Mouse (Mus musculus): Measurements from ENCODE around the gene Csnk1g1. TPM values are rescaled to one million over a fixed set of nuclear protein-coding genes. Genes with fewer than 3 reads are reported as not detected.
A peak's percentile ranks its signal among the peaks of the same experiment; 100 is the strongest.

Csnk1g1 gene
- polyA plus RNA-seq, 1 experiment from 2014 or later: 19.3 TPM

GRCm38 (mm10) chr9:66080804-66081459 is 172.2 kb downstream of the Csnk1g1 start:
- Histone ChIP-seq H3K27ac (no peak overlapping the region), H3K27me3 (ENCODE audit: insufficient read depth, poor library complexity, severe bottlenecking) (no peaks in the 10 kb centered on the region), H3K4me3 (no peak overlapping the region), H3K4me1 (replicated peaks) (peaks cover 8% of the 10 kb centered on the region), H3K9me3 (no peaks in the 10 kb centered on the region), H3K36me3 (peaks cover 5% of the 10 kb centered on the region)
- 79% methylated on average over 3 of the region's 3 CpGs for WGBS
- no peak for DNase-seq (ENCODE audit: low spot score)

- Histone ChIP-seq H3K4me1 (replicated peaks) (peaks cover 8% of the 10 kb centered on the region), H3K27ac (no peak overlapping the region), H3K9me3 (no peaks in the 10 kb centered on the region), H3K27me3 (ENCODE audit: insufficient read depth, poor library complexity, severe bottlenecking) (no peaks in the 10 kb centered on the region), H3K4me3 (no peak overlapping the region), H3K36me3 (peaks cover 15% of the 10 kb centered on the region)
- WGBS: 89% methylated on average over 4 of the region's 4 CpGs
- no peak for DNase-seq (ENCODE audit: low spot score)
These were observed 173.3 kb downstream of the Csnk1g1 start for GRCm38 (mm10) chr9:66081999-66082398.

DNA sequence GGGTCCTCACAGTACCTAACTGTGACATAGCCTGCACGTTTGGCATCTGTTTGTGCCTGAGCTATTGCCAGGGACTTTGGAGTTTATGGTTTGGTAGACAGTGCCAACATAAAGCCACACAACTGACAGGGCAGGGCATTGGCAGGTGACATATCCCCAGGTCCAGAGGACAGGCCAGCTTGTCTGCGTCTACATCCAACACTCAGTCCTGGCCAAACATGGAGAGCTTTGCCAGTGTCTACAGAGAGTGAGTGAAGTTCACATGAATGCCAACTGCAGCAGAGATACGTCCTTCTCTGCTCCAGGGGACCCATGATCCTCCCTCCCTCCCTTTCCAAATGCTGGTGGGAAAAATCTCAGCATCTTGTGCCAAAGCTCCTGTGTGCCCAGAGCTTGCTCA is 175.4 kb downstream of the Csnk1g1 start:
- no peak for DNase-seq (ENCODE audit: low spot score)
- peaks cover 37% of the 10 kb centered on the region for H3K36me3 ChIP-seq
- H3K27me3 ChIP-seq (ENCODE audit: insufficient read depth, poor library complexity, severe bottlenecking): no peaks in the 10 kb centered on the region
- no peaks in the 10 kb centered on the region for H3K9me3 ChIP-seq
- H3K4me3 ChIP-seq: no peak overlapping the region
- H3K4me1 ChIP-seq (replicated peaks): peaks cover 10% of the 10 kb centered on the region; the same call in 1 of the 2 replicates
- 89% methylated on average over 3 of the region's 3 CpGs for WGBS
- H3K27ac ChIP-seq: no peak overlapping the region

GRCm38 (mm10) chr9:66087062-66087461 is 178.3 kb downstream of the Csnk1g1 start:
- H3K4me3 ChIP-seq: no peak overlapping the region
- H3K9me3 ChIP-seq: no peaks in the 10 kb centered on the region
- H3K36me3 ChIP-seq: peaks cover 66% of the 10 kb centered on the region
- DNase-seq (ENCODE audit: low spot score): no peak
- H3K27ac ChIP-seq: no peak overlapping the region
- no peaks in the 10 kb centered on the region for H3K27me3 ChIP-seq (ENCODE audit: insufficient read depth, poor library complexity, severe bottlenecking)
- WGBS: 94% methylated on average over 7 of the region's 7 CpGs
- H3K4me1 ChIP-seq (replicated peaks): peaks cover 12% of the 10 kb centered on the region

DNA sequence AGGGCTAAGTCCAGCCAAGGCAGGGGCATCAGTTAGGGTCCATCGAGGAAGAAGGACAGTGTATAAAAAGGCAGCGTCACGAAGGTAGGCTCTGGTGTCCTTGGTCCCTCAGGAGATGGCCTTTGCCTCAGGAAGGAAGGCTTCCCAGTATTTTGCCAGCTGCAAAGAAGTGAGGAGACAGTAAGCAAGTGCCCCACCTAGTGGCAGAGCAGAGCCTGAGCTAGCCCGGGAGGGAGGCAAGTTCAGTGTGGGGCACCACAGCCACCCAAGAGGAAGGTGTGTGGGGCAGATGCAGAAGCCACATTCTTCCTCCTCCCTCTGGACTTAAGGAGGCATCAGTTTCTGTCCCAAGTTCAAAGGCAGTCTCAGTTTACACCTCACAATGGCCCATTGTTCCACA is 179.7 kb downstream of the Csnk1g1 start:
- DNase-seq (ENCODE audit: low spot score): peak; percentile 60
- H3K4me3 ChIP-seq: no peak overlapping the region
- H3K27ac ChIP-seq: 0 out of 2 replicates have a peak overlapping the region, but pooled peaks have one; percentile 16
- no peaks in the 10 kb centered on the region for H3K27me3 ChIP-seq (ENCODE audit: insufficient read depth, poor library complexity, severe bottlenecking)
- WGBS: 38% methylated on average over 4 of the region's 4 CpGs
- peaks cover 79% of the 10 kb centered on the region for H3K36me3 ChIP-seq
- H3K9me3 ChIP-seq: no peaks in the 10 kb centered on the region
- peaks cover 20% of the 10 kb centered on the region for H3K4me1 ChIP-seq (replicated peaks)

- no peaks in the 10 kb centered on the region for H3K27me3 ChIP-seq (ENCODE audit: insufficient read depth, poor library complexity, severe bottlenecking)
- DNase-seq (ENCODE audit: low spot score): no peak
- no peak overlapping the region for H3K4me3 ChIP-seq
- no peak overlapping the region for H3K27ac ChIP-seq
- peaks cover 99% of the 10 kb centered on the region for H3K36me3 ChIP-seq
- no peaks in the 10 kb centered on the region for H3K9me3 ChIP-seq
- 92% methylated on average over 13 of the region's 13 CpGs for WGBS
- H3K4me1 ChIP-seq (replicated peaks): peaks cover 20% of the 10 kb centered on the region
These were observed 182.0 kb downstream of the Csnk1g1 start for GRCm38 (mm10) chr9:66090593-66091244.

- no peaks in the 10 kb centered on the region for H3K27me3 ChIP-seq (ENCODE audit: insufficient read depth, poor library complexity, severe bottlenecking)
- H3K27ac ChIP-seq: 0 out of 2 replicates have a peak overlapping the region, but pooled peaks have one; percentile 10
- peaks cover 20% of the 10 kb centered on the region for H3K4me1 ChIP-seq (replicated peaks)
- peaks cover 100% of the 10 kb centered on the region for H3K36me3 ChIP-seq
- no peak overlapping the region for H3K4me3 ChIP-seq
- 85% methylated on average over 6 of the region's 6 CpGs for WGBS
- H3K9me3 ChIP-seq: no peaks in the 10 kb centered on the region
- DNase-seq (ENCODE audit: low spot score): no peak
These were observed 182.9 kb downstream of the Csnk1g1 start for GRCm38 (mm10) chr9:66091327-66092231.

DNA sequence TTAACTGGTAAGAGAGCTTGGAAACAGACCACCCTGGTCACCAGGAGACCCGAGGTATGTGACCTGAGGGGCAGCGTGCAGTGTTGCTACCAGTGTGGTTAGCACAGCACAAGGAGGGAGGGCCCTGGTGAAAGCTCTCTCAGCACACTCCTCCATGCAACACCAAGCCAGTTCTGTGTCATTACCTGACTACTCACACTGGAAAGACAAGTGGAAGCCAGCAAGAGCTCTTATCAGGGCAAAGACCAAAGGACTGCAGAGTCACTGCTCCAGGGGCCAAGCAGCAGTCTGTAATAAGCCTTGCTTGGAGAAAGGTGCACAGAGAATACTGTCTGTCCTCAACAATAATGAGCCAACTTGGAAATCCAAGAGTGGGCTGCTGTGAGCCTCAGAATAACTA is 183.9 kb downstream of the Csnk1g1 start:
- Histone ChIP-seq H3K27me3 (ENCODE audit: insufficient read depth, poor library complexity, severe bottlenecking) (no peaks in the 10 kb centered on the region), H3K4me1 (replicated peaks) (peaks cover 20% of the 10 kb centered on the region), H3K9me3 (no peaks in the 10 kb centered on the region), H3K27ac (peak overlapping the region; percentile 45; the same call in 1 of the 2 replicates), H3K4me3 (no peak overlapping the region), H3K36me3 (peaks cover 100% of the 10 kb centered on the region)
- DNase-seq (ENCODE audit: low spot score): no peak
- WGBS: 65% methylated on average over 2 of the region's 2 CpGs

Other genes with a start within 250 kb of the Csnk1g1 start
- 242 and 269 TPM in 2 replicates for gene Oaz2, start 240.9 kb upstream of the Csnk1g1 start, polyA plus RNA-seq (2016; fragmentation: Nextera tagmentation; extraction: Ambion mirVana)
- gene Zfp609, start 81.4 kb upstream of the Csnk1g1 start, polyA plus RNA-seq (2016; fragmentation: Nextera tagmentation; extraction: Ambion mirVana): 6.8 and 9.2 TPM in 2 replicates
- gene Pclaf, start 18.7 kb upstream of the Csnk1g1 start, polyA plus RNA-seq (2016; fragmentation: Nextera tagmentation; extraction: Ambion mirVana): 187 and 280 TPM in 2 replicates
- 29.7 and 32.3 TPM in 2 replicates for gene Trip4, start 130 bp upstream of the Csnk1g1 start, polyA plus RNA-seq (2016; fragmentation: Nextera tagmentation; extraction: Ambion mirVana)
- gene Ppib, start 151.3 kb downstream of the Csnk1g1 start, polyA plus RNA-seq (2016; fragmentation: Nextera tagmentation; extraction: Ambion mirVana): 498 and 516 TPM in 2 replicates
- 3.5 and 4.6 TPM in 2 replicates for gene Snx22, start 160.8 kb downstream of the Csnk1g1 start, polyA plus RNA-seq (2016; fragmentation: Nextera tagmentation; extraction: Ambion mirVana)
- gene Snx1, start 217.7 kb downstream of the Csnk1g1 start, polyA plus RNA-seq (2016; fragmentation: Nextera tagmentation; extraction: Ambion mirVana): 128 and 136 TPM in 2 replicates
- 138 and 149 TPM in 2 replicates for gene Ciao2a, start 217.7 kb downstream of the Csnk1g1 start, polyA plus RNA-seq (2016; fragmentation: Nextera tagmentation; extraction: Ambion mirVana)
- 3.5 and 5.1 TPM in 2 replicates for gene Dapk2, start 249.3 kb downstream of the Csnk1g1 start, polyA plus RNA-seq (2016; fragmentation: Nextera tagmentation; extraction: Ambion mirVana)